In the genomic region with DNA sequence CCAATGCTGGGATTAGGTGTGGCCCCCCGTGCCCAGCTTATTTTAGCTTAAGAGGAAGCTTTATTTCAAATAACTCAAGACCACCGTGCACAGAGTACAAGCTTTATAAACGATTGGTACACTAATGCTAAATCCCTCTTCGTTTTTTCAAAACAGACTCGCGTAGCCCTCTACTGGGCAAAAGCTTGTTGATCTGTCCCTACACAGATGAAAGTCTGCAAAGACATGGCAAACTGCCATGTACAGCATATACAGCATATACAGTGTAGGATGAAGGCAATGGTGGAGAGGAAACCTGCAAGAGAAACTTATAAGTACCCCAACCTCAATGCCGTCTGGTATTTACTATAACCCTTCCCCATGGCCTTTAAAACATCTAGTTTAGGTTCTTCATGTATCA, we compare ENCODE assay signal across 10 mouse cellular contexts. TPM values are rescaled to one million over a fixed set of nuclear protein-coding genes. Genes with fewer than 3 reads are reported as not detected.
DNase-seq lines count a peak whose midpoint lies in the region; ATAC-seq and TF ChIP-seq lines count a peak whose summit lies in the region.
"Had no signal": no experiment of that assay in that cellular context is flagged by ENCODE, and none has a peak within 500 bp of the region (broad histone marks: within the 10 kb centered on the region; RNA-seq: fewer than 3 reads in every experiment).

No protein-coding gene starts in this region.

- no peak overlapping the region for H3K9ac ChIP-seq in kidney, postnatal 0 days (ENCODE audit: low read depth, low read length)
- no peak overlapping the region for H3K9ac ChIP-seq in hindbrain, postnatal 0 days (replicated peaks; ENCODE audit: low read length)
- H3K9ac ChIP-seq: liver, embryonic 14.5 days had no signal

- ATAC-seq in kidney, postnatal 0 days (replicated peaks; ENCODE audit: low FRiP score, low read depth) = no peak
- 0 out of 2 replicates have a peak, but pooled peaks have one; percentile 27 for ATAC-seq in hindbrain, postnatal 0 days

- no peaks in the 10 kb centered on the region for H3K9me3 ChIP-seq in kidney, postnatal 0 days (replicated peaks; ENCODE audit: low read length)
- H3K9me3 ChIP-seq in hindbrain, postnatal 0 days (ENCODE audit: low read length) = no peaks in the 10 kb centered on the region

- H3K27me3 ChIP-seq in kidney, postnatal 0 days (ENCODE audit: insufficient read depth, low read length) = no peaks in the 10 kb centered on the region
- H3K27me3 ChIP-seq in hindbrain, postnatal 0 days (ENCODE audit: insufficient read depth, low read length) = no peaks in the 10 kb centered on the region

- H3K4me1 ChIP-seq in kidney, postnatal 0 days (replicated peaks; ENCODE audit: insufficient read depth, low read length) = no peaks in the 10 kb centered on the region
- no peaks in the 10 kb centered on the region for H3K4me1 ChIP-seq in hindbrain, postnatal 0 days (ENCODE audit: insufficient read depth, low read length)

- no peak overlapping the region for H3K27ac ChIP-seq in kidney, postnatal 0 days
- no peak overlapping the region for H3K27ac ChIP-seq in hindbrain, postnatal 0 days
- H3K27ac ChIP-seq: liver, embryonic 14.5 days had no signal

- WGBS in kidney, postnatal 0 days = 40% methylated on average over 7 of the region's 7 CpGs
- WGBS in hindbrain, postnatal 0 days = 57% methylated on average over 7 of the region's 7 CpGs

- peak; percentile 24 to 33 for DNase-seq in cerebellum, postnatal 14 days
- DNase-seq in cerebellum, adult 8-10 months = no peak
- DNase-seq in kidney, postnatal 0 days (ENCODE audit: low spot score) = peak; percentile 81
- no peak for DNase-seq in kidney, adult 11 months
- DNase-seq in 3T3-L1 (ENCODE audit: low read depth, low spot score) = peak; percentile 66
- DNase-seq in hindbrain, postnatal 0 days (ENCODE audit: low spot score) = peak; percentile 86
- DNase-seq in ovary, postnatal 14 days (ENCODE audit: low spot score) = no peak
- no peak for DNase-seq in ovary, adult 18-20 months (ENCODE audit: low spot score)
- DNase-seq: heart, postnatal 36 days had no signal

- H3K4me3 ChIP-seq in kidney, postnatal 0 days (replicated peaks; ENCODE audit: low read depth, low read length) = no peak overlapping the region
- H3K4me3 ChIP-seq in hindbrain, postnatal 0 days (ENCODE audit: low read length) = no peak overlapping the region

- no peak overlapping the region for H3K4me2 ChIP-seq in kidney, postnatal 0 days (ENCODE audit: low read length)
- H3K4me2 ChIP-seq in hindbrain, postnatal 0 days (ENCODE audit: low read depth, low read length) = no peak overlapping the region

- TF ChIP-seq CTCF in kidney, postnatal 0 days (IDR thresholded peaks at IDR 0.05; ENCODE audit: low read depth) = peak; percentile 68
- peak; percentile 62 for TF ChIP-seq CTCF in hindbrain, postnatal 0 days (IDR thresholded peaks at IDR 0.05; ENCODE audit: low read depth)

- no peaks in the 10 kb centered on the region for H3K36me3 ChIP-seq in kidney, postnatal 0 days (ENCODE audit: insufficient read depth, low read length)
- no peaks in the 10 kb centered on the region for H3K36me3 ChIP-seq in hindbrain, postnatal 0 days (ENCODE audit: insufficient read depth, low read length)

RNA-seq across cellular contexts. Expression of a gene that starts 46.1 kb away (rescaled TPM):
- 44.5 and 50.9 TPM in 2 replicates for polyA plus RNA-seq in kidney, postnatal 0 days (2015; fragmentation: Nextera tagmentation; extraction: Ambion mirVana)
- total RNA-seq in hindbrain, postnatal 0 days (2014; rRNA removed) = 65.2 and 77.9 TPM in 2 replicates
- polyA plus RNA-seq in hindbrain, postnatal 0 days (2015; fragmentation: Nextera tagmentation; extraction: Ambion mirVana) = 53.3 and 56.3 TPM in 2 replicates

Comparison
In these comparisons a context has a peak if more than half of its experiments do, and no peak if none do; other contexts are left out.
1. DNase-seq: peak in cerebellum, postnatal 14 days (2 of 2), kidney, postnatal 0 days (single experiment), 3T3-L1 (single experiment) and hindbrain, postnatal 0 days (single experiment); none in cerebellum, adult 8-10 months (single experiment), kidney, adult 11 months (single experiment), ovary, postnatal 14 days (single experiment) and ovary, adult 18-20 months (single experiment).